Mouse (Mus musculus) neural tube, embryonic 15.5 days (tissue): ENCODE measurements at regions not wholly inside any gene's neighbourhood (a gene's known extent, or its start where the extent isn't known, plus 50 kb on each side); places are given as distances from the start of the nearest gene placed in this dataset.

ENCODE experiments used
- ATAC-seq: fragments of 200-750 bp; cut with Nextera tagmentation; 2 replicates; pipeline ENCODE4 v1.8.0; 2017; ENCODE audit warnings: mild to moderate bottlenecking, moderate TSS enrichment, moderate library complexity; ENCODE audit not compliant: low FRiP score
- H3K27ac ChIP-seq: fragments of 300-500 bp; sonication (generic); replicated peaks from 2 replicates; pipeline ENCODE4 v1.5.1; 2015; ENCODE audit warnings: mild to moderate bottlenecking, inconsistent platforms
- H3K27me3 ChIP-seq: fragments of 300-500 bp; sonication (generic); replicated peaks from 2 replicates; pipeline ENCODE4 v1.6.1; 2015; ENCODE audit warnings: inconsistent platforms
- H3K36me3 ChIP-seq: fragments of 300-500 bp; sonication (generic); 2 replicates; pipeline ENCODE4 v1.6.1; 2015; ENCODE audit warnings: inconsistent platforms
- H3K4me1 ChIP-seq: fragments of 300-500 bp; sonication (generic); 2 replicates; pipeline ENCODE4 v1.6.1; 2015; ENCODE audit warnings: inconsistent platforms
- H3K4me2 ChIP-seq: fragments of 300-500 bp; sonication (generic); 2 replicates; pipeline ENCODE4 v1.6.1; 2015; ENCODE audit warnings: inconsistent platforms, mild to moderate bottlenecking, moderate library complexity
- H3K4me3 ChIP-seq: fragments of 300-500 bp; sonication (generic); replicated peaks from 2 replicates; pipeline ENCODE4 v1.5.1; 2015; ENCODE audit warnings: mild to moderate bottlenecking, inconsistent platforms
- H3K9ac ChIP-seq: fragments of 300-500 bp; sonication (generic); replicated peaks from 2 replicates; pipeline ENCODE4 v1.6.1; 2015; ENCODE audit warnings: mild to moderate bottlenecking, inconsistent platforms
- H3K9me3 ChIP-seq: fragments of 300-500 bp; sonication (generic); replicated peaks from 2 replicates; pipeline ENCODE4 v1.6.1; 2016; ENCODE audit warnings: inconsistent platforms
- WGBS: fragments of 180-500 bp; shearing (Covaris S2); methylation state at CpG from one replicate; pipeline ENCODE4 v1.1.7; 2015; ENCODE audit warnings: mixed read lengths; 5-methylcytosine and 5-hydroxymethylcytosine counted together

GRCm38 (mm10) chr12:15702137-15702536, 114.6 kb downstream of the Trib2 start:
- Histone ChIP-seq H3K27ac (no peak overlapping the region), H3K27me3 (no peaks in the 10 kb centered on the region), H3K9ac (no peak overlapping the region), H3K4me2 (no peak overlapping the region), H3K9me3 (no peaks in the 10 kb centered on the region), H3K4me3 (no peak overlapping the region), H3K36me3 (no peaks in the 10 kb centered on the region), H3K4me1 (peaks cover 3% of the 10 kb centered on the region; the same call in 1 of the 2 replicates)
- WGBS = 94% methylated on average over 1 of the region's 1 CpGs
- ATAC-seq = no peak

- ATAC-seq = no peak
- H3K36me3 ChIP-seq = no peaks in the 10 kb centered on the region
- H3K4me2 ChIP-seq = no peak overlapping the region
- H3K9me3 ChIP-seq = no peaks in the 10 kb centered on the region
- no peak overlapping the region for H3K27ac ChIP-seq
- peaks cover 3% of the 10 kb centered on the region; the same call in 1 of the 2 replicates for H3K4me1 ChIP-seq
- H3K27me3 ChIP-seq = no peaks in the 10 kb centered on the region
- WGBS = 29% methylated on average over 4 of the region's 4 CpGs
- H3K4me3 ChIP-seq = no peak overlapping the region
- H3K9ac ChIP-seq = no peak overlapping the region
Measured at GRCm38 (mm10) chr12:15698829-15699228, 117.9 kb downstream of the Trib2 start.

- H3K4me3 ChIP-seq = no peak overlapping the region
- no peaks in the 10 kb centered on the region for H3K9me3 ChIP-seq
- H3K36me3 ChIP-seq = no peaks in the 10 kb centered on the region
- H3K4me2 ChIP-seq = no peak overlapping the region
- H3K9ac ChIP-seq = no peak overlapping the region
- no peaks in the 10 kb centered on the region for H3K27me3 ChIP-seq
- no peak for ATAC-seq
- WGBS = 70% methylated on average over 6 of the region's 6 CpGs
- peaks cover 3% of the 10 kb centered on the region; the same call in 1 of the 2 replicates for H3K4me1 ChIP-seq
- no peak overlapping the region for H3K27ac ChIP-seq
Measured at GRCm38 (mm10) chr12:15698042-15698771, 118.5 kb downstream of the Trib2 start.

- no peaks in the 10 kb centered on the region for H3K4me1 ChIP-seq
- no peaks in the 10 kb centered on the region for H3K27me3 ChIP-seq
- H3K36me3 ChIP-seq = no peaks in the 10 kb centered on the region
- no peak overlapping the region for H3K4me2 ChIP-seq
- H3K27ac ChIP-seq = no peak overlapping the region
- 77% methylated on average over 2 of the region's 2 CpGs for WGBS
- no peak overlapping the region for H3K9ac ChIP-seq
- H3K4me3 ChIP-seq = no peak overlapping the region
- no peak for ATAC-seq
- H3K9me3 ChIP-seq = no peaks in the 10 kb centered on the region
Measured at GRCm38 (mm10) chr12:15688342-15688741, 128.4 kb downstream of the Trib2 start.

- Histone ChIP-seq H3K9ac (no peak overlapping the region), H3K27ac (no peak overlapping the region), H3K36me3 (no peaks in the 10 kb centered on the region), H3K4me2 (no peak overlapping the region), H3K4me1 (no peaks in the 10 kb centered on the region), H3K9me3 (no peaks in the 10 kb centered on the region), H3K27me3 (no peaks in the 10 kb centered on the region), H3K4me3 (no peak overlapping the region)
- no peak for ATAC-seq
- WGBS = 77% methylated on average over 5 of the region's 5 CpGs
Measured at GRCm38 (mm10) chr12:15684311-15684710, 132.4 kb downstream of the Trib2 start.

- 74% methylated on average over 5 of the region's 5 CpGs for WGBS
- H3K9ac ChIP-seq = no peak overlapping the region
- no peak for ATAC-seq
- H3K9me3 ChIP-seq = no peaks in the 10 kb centered on the region
- no peaks in the 10 kb centered on the region for H3K36me3 ChIP-seq
- H3K27ac ChIP-seq = no peak overlapping the region
- H3K27me3 ChIP-seq = no peaks in the 10 kb centered on the region
- no peak overlapping the region for H3K4me2 ChIP-seq
- H3K4me3 ChIP-seq = no peak overlapping the region
- H3K4me1 ChIP-seq = no peaks in the 10 kb centered on the region
Measured at GRCm38 (mm10) chr12:15681678-15682355, 134.9 kb downstream of the Trib2 start.

GRCm38 (mm10) chr12:15676127-15676526, 140.6 kb downstream of the Trib2 start:
- WGBS = 83% methylated on average over 3 of the region's 3 CpGs
- Histone ChIP-seq H3K9ac (no peak overlapping the region), H3K4me1 (no peaks in the 10 kb centered on the region), H3K9me3 (no peaks in the 10 kb centered on the region), H3K36me3 (no peaks in the 10 kb centered on the region), H3K27ac (no peak overlapping the region), H3K27me3 (no peaks in the 10 kb centered on the region), H3K4me3 (no peak overlapping the region), H3K4me2 (no peak overlapping the region)
- no peak for ATAC-seq

- H3K27me3 ChIP-seq = no peaks in the 10 kb centered on the region
- H3K4me1 ChIP-seq = no peaks in the 10 kb centered on the region
- no peak for ATAC-seq
- H3K4me3 ChIP-seq = no peak overlapping the region
- no peaks in the 10 kb centered on the region for H3K9me3 ChIP-seq
- no peaks in the 10 kb centered on the region for H3K36me3 ChIP-seq
- no peak overlapping the region for H3K27ac ChIP-seq
- 71% methylated on average over 2 of the region's 2 CpGs for WGBS
- H3K9ac ChIP-seq = no peak overlapping the region
- no peak overlapping the region for H3K4me2 ChIP-seq
Measured at GRCm38 (mm10) chr12:15659755-15660154, 157.0 kb downstream of the Trib2 start.

GRCm38 (mm10) chr12:15659332-15659731, 157.4 kb downstream of the Trib2 start:
- Histone ChIP-seq H3K4me3 (no peak overlapping the region), H3K9me3 (no peaks in the 10 kb centered on the region), H3K27me3 (no peaks in the 10 kb centered on the region), H3K27ac (no peak overlapping the region), H3K36me3 (no peaks in the 10 kb centered on the region), H3K9ac (no peak overlapping the region), H3K4me1 (no peaks in the 10 kb centered on the region), H3K4me2 (no peak overlapping the region)
- ATAC-seq = no peak
- WGBS = 66% methylated on average over 2 of the region's 2 CpGs

GRCm38 (mm10) chr12:15657748-15658251, 158.9 kb downstream of the Trib2 start:
- no peak overlapping the region for H3K4me3 ChIP-seq
- no peak overlapping the region for H3K27ac ChIP-seq
- 89% methylated on average over 3 of the region's 3 CpGs for WGBS
- no peak overlapping the region for H3K4me2 ChIP-seq
- H3K27me3 ChIP-seq = no peaks in the 10 kb centered on the region
- H3K4me1 ChIP-seq = no peaks in the 10 kb centered on the region
- no peak for ATAC-seq
- H3K9me3 ChIP-seq = no peaks in the 10 kb centered on the region
- H3K36me3 ChIP-seq = no peaks in the 10 kb centered on the region
- H3K9ac ChIP-seq = no peak overlapping the region

- Histone ChIP-seq H3K27me3 (no peaks in the 10 kb centered on the region), H3K9ac (no peak overlapping the region), H3K9me3 (no peaks in the 10 kb centered on the region), H3K27ac (no peak overlapping the region), H3K4me3 (no peak overlapping the region), H3K4me1 (no peaks in the 10 kb centered on the region), H3K36me3 (no peaks in the 10 kb centered on the region), H3K4me2 (no peak overlapping the region)
- WGBS = 94% methylated on average over 4 of the region's 4 CpGs
- no peak for ATAC-seq
Measured at GRCm38 (mm10) chr12:15654585-15654984, 162.1 kb downstream of the Trib2 start.

GRCm38 (mm10) chr12:15653357-15653763, 163.4 kb downstream of the Trib2 start:
- Histone ChIP-seq H3K4me2 (no peak overlapping the region), H3K27me3 (no peaks in the 10 kb centered on the region), H3K9ac (no peak overlapping the region), H3K4me3 (no peak overlapping the region), H3K9me3 (no peaks in the 10 kb centered on the region), H3K27ac (no peak overlapping the region), H3K36me3 (no peaks in the 10 kb centered on the region), H3K4me1 (no peaks in the 10 kb centered on the region)
- no peak for ATAC-seq
- WGBS = 59% methylated on average over 8 of the region's 8 CpGs
